Mouse (Mus musculus): ENCODE results near the gene Irf2bpl. TPM values are rescaled to one million over a fixed set of nuclear protein-coding genes. Genes with fewer than 3 reads are reported as not detected.

The Irf2bpl gene
- polyA plus RNA-seq, 1 experiment, result 0.04 TPM

DNA sequence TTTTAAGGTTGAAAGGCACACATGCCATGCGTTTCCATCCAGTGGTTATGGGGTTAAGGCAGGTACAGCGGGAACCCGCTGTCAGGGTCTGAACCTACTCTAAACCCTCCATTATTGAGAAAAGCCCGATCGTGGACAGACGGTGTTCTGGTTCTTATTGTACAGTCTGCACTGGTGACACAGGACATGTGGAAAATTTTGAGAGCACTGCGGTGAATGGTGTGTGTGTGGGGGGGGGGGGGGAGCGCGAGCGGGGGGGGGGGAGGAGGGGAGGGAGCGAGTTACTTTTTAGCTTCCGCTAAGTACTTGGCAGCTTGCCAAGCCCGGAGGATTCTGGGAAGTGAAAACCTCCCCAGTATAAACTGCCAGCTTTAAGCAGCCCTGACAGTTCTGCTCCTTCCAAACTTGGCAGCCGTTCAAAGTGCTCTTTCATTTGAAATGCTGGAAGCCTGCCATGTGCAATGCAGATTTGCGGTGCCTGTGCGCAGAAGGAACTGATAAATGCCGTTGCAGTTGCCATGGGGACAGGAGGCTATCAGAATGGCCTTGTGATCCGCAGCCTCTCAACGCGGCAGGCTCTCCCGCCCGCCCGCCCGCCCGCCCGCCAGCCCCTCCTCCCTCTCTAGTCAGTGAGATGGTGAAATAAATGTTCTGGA, 9.7 kb upstream of the Irf2bpl start:
- Histone ChIP-seq H3K9me3 (ENCODE audit: control insufficient read depth, low read length) (no peaks in the 10 kb centered on the region), H3K4me3 (replicated peaks) (peak overlapping the region; percentile 67), H3K36me3 (ENCODE audit: control insufficient read depth) (no peaks in the 10 kb centered on the region), H3K27me3 (ENCODE audit: control insufficient read depth) (peaks cover 31% of the 10 kb centered on the region), H3K4me1 (ENCODE audit: control insufficient read depth) (peaks cover 49% of the 10 kb centered on the region)
- TF ChIP-seq GATA1 (IDR thresholded peaks at IDR 0.05; ENCODE audit: low read length), result peak; percentile 26; the same call in 1 of the 2 replicates
- peak; percentile 41; the same call in 2 of the 3 replicates for TF ChIP-seq TAL1 (IDR thresholded peaks at IDR 0.05; ENCODE audit: low read length)

DNA sequence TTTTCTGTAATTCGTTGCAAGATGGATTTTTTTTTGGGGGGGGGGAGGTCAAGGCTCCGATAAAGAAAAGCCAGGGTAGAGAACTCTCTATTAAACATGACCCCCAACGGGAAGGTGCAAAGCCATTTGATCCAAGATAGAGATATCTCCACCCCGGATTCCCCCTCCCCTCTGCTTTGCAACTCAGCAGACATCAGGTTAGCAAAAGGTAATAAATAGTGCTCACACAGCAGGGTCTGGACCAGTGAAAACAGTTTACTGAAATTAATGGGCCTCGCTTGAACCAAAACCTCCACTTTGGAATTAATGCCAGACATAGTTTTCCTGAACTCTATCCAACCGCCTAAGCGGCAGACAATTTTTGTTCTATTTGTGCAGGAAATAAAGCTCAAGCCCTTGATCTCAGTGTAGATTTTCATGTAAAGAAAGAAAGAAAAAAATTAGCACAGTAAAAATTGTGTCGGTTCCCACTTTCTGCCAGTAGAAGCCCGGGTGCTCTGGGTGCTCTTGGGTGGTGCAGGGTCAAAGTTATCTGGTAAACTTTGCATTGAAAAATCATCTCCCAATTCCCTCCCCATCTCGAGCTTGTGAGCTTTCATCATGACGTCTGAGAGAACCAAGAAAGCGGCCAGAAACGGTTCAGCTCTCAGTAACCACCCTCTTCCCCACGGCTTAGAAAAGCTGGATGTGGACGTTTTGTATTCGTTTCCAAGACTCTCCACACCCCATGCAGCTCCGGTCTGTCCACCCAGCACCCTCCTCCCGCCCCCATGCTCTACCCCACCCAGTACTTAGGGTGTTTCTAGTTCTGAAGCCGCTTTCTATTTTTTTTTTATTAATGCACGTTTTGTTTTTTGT, 9.0 kb upstream of the Irf2bpl start:
- no peaks in the 10 kb centered on the region for H3K36me3 ChIP-seq (ENCODE audit: control insufficient read depth)
- H3K9me3 ChIP-seq (ENCODE audit: control insufficient read depth, low read length), result no peaks in the 10 kb centered on the region
- H3K4me3 ChIP-seq (replicated peaks), result peak overlapping the region; percentile 67
- TF ChIP-seq GATA1 (IDR thresholded peaks at IDR 0.05; ENCODE audit: low read length) (no peak), TAL1 (IDR thresholded peaks at IDR 0.05; ENCODE audit: low read length) (no peak)
- peaks cover 38% of the 10 kb centered on the region for H3K27me3 ChIP-seq (ENCODE audit: control insufficient read depth)
- H3K4me1 ChIP-seq (ENCODE audit: control insufficient read depth), result peaks cover 53% of the 10 kb centered on the region

DNA sequence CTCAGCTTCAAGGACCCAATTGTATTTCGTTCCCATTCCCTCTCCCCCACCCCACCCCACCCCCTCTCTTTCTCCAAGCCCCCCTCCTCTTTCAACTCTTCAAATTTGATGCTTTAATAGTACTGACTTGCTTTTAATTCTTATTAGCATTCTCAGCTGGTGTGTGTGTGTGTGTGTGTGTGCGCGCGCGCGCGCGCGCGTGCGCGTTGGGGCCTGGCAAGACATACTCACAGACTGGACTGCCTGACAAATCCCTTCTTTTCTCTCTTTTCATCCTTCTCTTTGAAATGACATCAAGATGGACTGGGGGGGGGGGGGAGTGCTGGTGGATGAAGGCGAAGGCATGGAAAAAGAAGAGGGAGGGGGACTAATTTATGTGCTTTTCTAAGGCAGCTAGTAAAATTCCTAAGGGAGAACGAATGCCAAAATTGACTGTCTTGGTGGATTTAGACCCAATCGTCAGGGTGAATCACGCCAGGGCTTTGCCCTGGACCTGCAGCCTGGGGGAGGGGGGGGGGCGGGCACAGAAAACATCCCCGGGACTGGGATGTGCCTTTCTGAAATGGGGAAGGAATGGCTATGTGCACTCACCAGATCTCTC, 8.2 kb upstream of the Irf2bpl start:
- no peaks in the 10 kb centered on the region for H3K9me3 ChIP-seq (ENCODE audit: control insufficient read depth, low read length)
- H3K36me3 ChIP-seq (ENCODE audit: control insufficient read depth), result no peaks in the 10 kb centered on the region
- peaks cover 59% of the 10 kb centered on the region for H3K4me1 ChIP-seq (ENCODE audit: control insufficient read depth)
- peaks cover 46% of the 10 kb centered on the region for H3K27me3 ChIP-seq (ENCODE audit: control insufficient read depth)
- TF ChIP-seq GATA1 (IDR thresholded peaks at IDR 0.05; ENCODE audit: low read length) (no peak), TAL1 (IDR thresholded peaks at IDR 0.05; ENCODE audit: low read length) (no peak)
- peak overlapping the region; percentile 58 for H3K4me3 ChIP-seq (replicated peaks)

DNA sequence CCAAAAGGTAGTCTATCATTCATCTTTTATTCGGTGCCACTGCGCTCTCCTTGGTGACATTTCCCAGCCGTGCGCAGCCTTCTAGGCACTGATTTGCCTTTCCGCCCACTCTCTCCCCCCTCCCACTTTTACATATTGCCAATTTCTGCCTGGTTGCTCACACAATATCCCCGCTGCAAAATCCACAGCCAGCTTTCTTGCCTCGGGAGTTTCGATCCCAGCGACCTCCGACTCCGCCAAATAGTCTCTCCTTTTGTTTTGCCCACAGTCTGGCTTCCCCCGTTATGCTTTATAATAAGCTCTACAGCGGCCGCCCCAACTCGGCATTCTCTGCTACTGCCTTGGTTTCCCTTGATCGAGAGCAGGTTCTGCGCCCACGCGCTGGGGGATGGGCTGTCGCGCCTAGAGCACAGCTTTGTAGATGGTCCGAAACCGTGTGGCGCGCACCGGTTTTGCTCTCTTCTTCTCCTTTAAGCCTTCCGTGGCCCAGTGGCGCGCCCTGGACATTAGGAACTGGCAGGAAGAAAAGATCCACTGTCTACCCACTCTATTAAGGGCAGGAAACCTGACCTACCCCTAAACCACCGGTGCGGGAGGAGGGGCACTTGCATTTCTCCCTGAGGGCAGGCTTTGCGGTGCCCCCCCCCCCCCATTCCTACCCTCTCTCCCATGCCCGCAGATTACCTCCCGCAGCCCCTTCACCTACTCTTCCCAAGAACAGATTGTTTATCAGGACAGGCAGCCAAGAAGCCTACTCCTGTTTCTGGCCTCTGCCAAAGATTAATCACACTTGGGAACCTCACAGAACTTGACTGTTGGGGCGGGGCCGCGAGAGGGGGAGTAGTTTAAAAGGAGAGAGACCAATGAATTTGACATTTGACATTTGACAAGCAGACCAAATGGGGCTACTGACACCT, 7.4 kb upstream of the Irf2bpl start:
- H3K4me1 ChIP-seq (ENCODE audit: control insufficient read depth), result peaks cover 56% of the 10 kb centered on the region
- H3K27me3 ChIP-seq (ENCODE audit: control insufficient read depth), result peaks cover 54% of the 10 kb centered on the region
- TF ChIP-seq GATA1 (IDR thresholded peaks at IDR 0.05; ENCODE audit: low read length), result no peak
- TF ChIP-seq TAL1 (IDR thresholded peaks at IDR 0.05; ENCODE audit: low read length), result no peak
- no peaks in the 10 kb centered on the region for H3K9me3 ChIP-seq (ENCODE audit: control insufficient read depth, low read length)
- no peaks in the 10 kb centered on the region for H3K36me3 ChIP-seq (ENCODE audit: control insufficient read depth)
- peak overlapping the region; percentile 58 for H3K4me3 ChIP-seq (replicated peaks)

DNA sequence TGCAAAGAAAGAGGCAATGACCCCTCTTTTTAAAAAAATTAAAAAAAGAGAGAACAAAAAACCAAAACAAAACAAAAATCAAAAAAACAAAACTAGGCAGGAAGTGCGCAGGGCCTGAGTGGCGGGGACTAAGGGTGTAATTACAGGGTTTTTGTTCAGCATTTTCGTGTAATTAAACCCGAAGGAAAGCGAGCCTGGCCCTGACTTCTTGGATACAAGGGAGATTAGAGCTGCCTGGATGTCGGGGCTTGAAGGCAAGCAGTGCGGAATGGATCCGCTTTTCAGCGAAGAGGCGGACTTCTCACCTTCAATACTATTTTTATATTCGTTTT, 6.8 kb upstream of the Irf2bpl start:
- no peaks in the 10 kb centered on the region for H3K9me3 ChIP-seq (ENCODE audit: control insufficient read depth, low read length)
- peaks cover 60% of the 10 kb centered on the region for H3K27me3 ChIP-seq (ENCODE audit: control insufficient read depth)
- TF ChIP-seq GATA1 (IDR thresholded peaks at IDR 0.05; ENCODE audit: low read length) (no peak), TAL1 (IDR thresholded peaks at IDR 0.05; ENCODE audit: low read length) (no peak)
- no peaks in the 10 kb centered on the region for H3K36me3 ChIP-seq (ENCODE audit: control insufficient read depth)
- H3K4me1 ChIP-seq (ENCODE audit: control insufficient read depth), result peaks cover 52% of the 10 kb centered on the region
- peak overlapping the region; percentile 58 for H3K4me3 ChIP-seq (replicated peaks)

DNA sequence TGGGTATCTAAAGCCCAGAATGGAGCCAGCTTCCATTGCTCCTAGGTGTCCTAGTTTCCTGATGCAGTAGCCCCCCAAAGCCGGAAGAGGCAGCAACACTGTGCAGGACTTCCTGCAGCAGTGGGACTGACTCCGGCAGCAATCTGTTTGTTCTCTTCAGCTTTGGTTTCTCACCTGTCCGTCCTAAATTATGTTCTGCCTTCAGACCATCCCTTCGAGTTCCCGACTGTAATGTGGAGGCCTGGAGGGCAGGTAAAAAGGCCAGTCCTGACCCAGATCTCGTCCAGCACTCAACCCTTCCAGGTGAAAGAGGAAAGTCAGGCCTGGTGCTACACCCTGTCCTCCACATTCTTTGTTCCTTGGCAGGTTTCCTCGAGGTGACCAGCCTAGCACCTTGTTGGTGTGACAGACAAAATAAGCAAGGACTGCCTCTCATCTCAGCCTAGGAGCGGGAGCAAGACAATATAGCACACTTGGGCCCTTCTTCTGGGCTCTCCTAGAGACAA, 6.3 kb upstream of the Irf2bpl start:
- peaks cover 50% of the 10 kb centered on the region for H3K4me1 ChIP-seq (ENCODE audit: control insufficient read depth)
- no peaks in the 10 kb centered on the region for H3K9me3 ChIP-seq (ENCODE audit: control insufficient read depth, low read length)
- no peaks in the 10 kb centered on the region for H3K36me3 ChIP-seq (ENCODE audit: control insufficient read depth)
- H3K4me3 ChIP-seq (replicated peaks), result no peak overlapping the region
- TF ChIP-seq GATA1 (IDR thresholded peaks at IDR 0.05; ENCODE audit: low read length), result no peak
- no peak for TF ChIP-seq TAL1 (IDR thresholded peaks at IDR 0.05; ENCODE audit: low read length)
- peaks cover 65% of the 10 kb centered on the region for H3K27me3 ChIP-seq (ENCODE audit: control insufficient read depth)

DNA sequence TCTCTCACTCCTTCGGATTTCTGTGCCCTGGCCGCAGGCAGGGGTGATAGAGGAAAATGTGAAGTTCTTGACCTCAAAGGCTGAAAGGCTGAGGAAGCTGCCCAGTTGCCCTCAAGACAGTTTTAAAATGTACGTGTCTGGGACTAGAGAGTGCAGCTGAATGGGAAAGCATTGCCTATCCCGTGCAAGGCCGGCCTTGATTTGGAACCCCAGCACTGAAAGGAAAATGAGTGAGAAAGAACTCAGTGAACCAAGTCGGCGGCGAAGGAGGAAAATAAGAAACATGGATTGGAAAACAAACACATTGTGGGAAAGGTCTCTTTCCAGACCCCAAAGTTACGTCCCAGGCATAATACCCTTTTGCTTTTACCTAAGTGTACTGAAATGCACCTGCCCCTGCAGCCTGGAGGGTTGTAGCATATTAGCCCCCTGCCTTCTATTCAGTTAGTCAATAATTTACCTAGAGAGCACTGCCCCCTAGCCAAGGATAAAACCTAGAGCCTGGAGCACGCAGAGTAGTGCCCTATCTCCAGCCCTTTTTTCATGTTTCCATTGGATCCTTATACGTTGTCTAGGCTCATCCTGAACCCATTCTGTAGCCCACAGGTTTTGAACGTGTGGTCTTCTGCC, 5.6 kb upstream of the Irf2bpl start:
- Histone ChIP-seq H3K4me1 (ENCODE audit: control insufficient read depth) (peaks cover 46% of the 10 kb centered on the region), H3K36me3 (ENCODE audit: control insufficient read depth) (no peaks in the 10 kb centered on the region), H3K27me3 (ENCODE audit: control insufficient read depth) (peaks cover 72% of the 10 kb centered on the region), H3K9me3 (ENCODE audit: control insufficient read depth, low read length) (no peaks in the 10 kb centered on the region), H3K4me3 (replicated peaks) (no peak overlapping the region)
- TF ChIP-seq TAL1 (IDR thresholded peaks at IDR 0.05; ENCODE audit: low read length), result no peak
- TF ChIP-seq GATA1 (IDR thresholded peaks at IDR 0.05; ENCODE audit: low read length), result no peak

DNA sequence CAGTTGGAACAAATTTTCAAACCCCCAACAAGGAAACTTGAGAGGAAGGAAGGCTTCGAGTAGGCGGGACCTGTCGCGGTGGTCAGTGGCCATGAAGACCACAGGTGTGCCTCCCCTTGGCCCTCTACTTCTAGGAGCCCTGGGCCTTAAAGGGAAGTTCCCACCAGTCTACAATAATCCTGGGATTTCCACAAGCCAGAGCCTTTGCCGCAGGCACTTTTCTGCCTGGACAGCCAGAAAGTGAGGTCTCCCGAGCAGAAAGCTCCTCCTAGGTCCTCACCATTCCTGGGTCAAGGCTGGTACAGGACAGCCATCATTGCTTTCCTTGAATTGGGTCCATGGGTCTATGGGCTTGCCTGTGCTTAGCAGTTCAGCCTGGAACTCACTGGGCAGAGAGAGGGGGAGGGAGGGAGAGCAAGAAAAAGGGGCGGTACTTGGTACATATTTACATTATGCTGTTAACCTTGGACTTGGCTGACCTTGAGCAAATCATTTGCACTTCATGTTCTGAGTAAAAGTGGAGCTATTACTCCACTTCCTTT, 4.6 kb upstream of the Irf2bpl start:
- no peaks in the 10 kb centered on the region for H3K36me3 ChIP-seq (ENCODE audit: control insufficient read depth)
- TF ChIP-seq GATA1 (IDR thresholded peaks at IDR 0.05; ENCODE audit: low read length), result no peak
- peaks cover 3% of the 10 kb centered on the region; the same call in 1 of the 2 replicates for H3K9me3 ChIP-seq (ENCODE audit: control insufficient read depth, low read length)
- H3K4me3 ChIP-seq (replicated peaks), result no peak overlapping the region
- peaks cover 44% of the 10 kb centered on the region for H3K4me1 ChIP-seq (ENCODE audit: control insufficient read depth)
- H3K27me3 ChIP-seq (ENCODE audit: control insufficient read depth), result peaks cover 82% of the 10 kb centered on the region
